Mouse (Mus musculus): ENCODE results near the gene Pick1. TPM values are rescaled to one million over a fixed set of nuclear protein-coding genes. Genes with fewer than 3 reads are reported as not detected.
A peak's percentile ranks its signal among the peaks of the same experiment; 100 is the strongest.

The Pick1 gene
- 10 to 100 TPM in 1 of 2 experiments, 1 to 10 TPM in 1; 6.0 to 10.5 TPM for polyA plus RNA-seq (2017; shearing (Covaris generic))

GRCm38 (mm10) chr15:79229058-79229821 is at the start of gene Pick1, which contains the start of gene Gm49486:
TSS of gene Pick1 (plus strand) at chr15:79229173.
TSS of gene Gm49486 (plus strand) at chr15:79229391.
- ATAC-seq = peak; percentile 87

- no peak for ATAC-seq
Measured at GRCm38 (mm10) chr15:79185213-79185612, 43.8 kb upstream of the Pick1 start.

- ATAC-seq = no peak
Measured at GRCm38 (mm10) chr15:79187819-79188218, 41.2 kb upstream of the Pick1 start.

- ATAC-seq = no peak
Measured at GRCm38 (mm10) chr15:79191426-79191825, 37.5 kb upstream of the Pick1 start.

- no peak for ATAC-seq
Measured at GRCm38 (mm10) chr15:79192450-79192849, 36.5 kb upstream of the Pick1 start.

- no peak for ATAC-seq
Measured at GRCm38 (mm10) chr15:79192885-79193845, 35.8 kb upstream of the Pick1 start.

- no peak for ATAC-seq
Measured at GRCm38 (mm10) chr15:79194048-79194447, 34.9 kb upstream of the Pick1 start.

GRCm38 (mm10) chr15:79194946-79195345 is 34.0 kb upstream of the Pick1 start:
- no peak for ATAC-seq

GRCm38 (mm10) chr15:79195492-79195891 is 33.5 kb upstream of the Pick1 start:
- no peak for ATAC-seq

- ATAC-seq = no peak
Measured at GRCm38 (mm10) chr15:79199390-79199976, 29.5 kb upstream of the Pick1 start.

GRCm38 (mm10) chr15:79201491-79202150 is 27.4 kb upstream of the Pick1 start:
- no peak for ATAC-seq

- no peak for ATAC-seq
Measured at GRCm38 (mm10) chr15:79202575-79202974, 26.4 kb upstream of the Pick1 start.

- no peak for ATAC-seq
Measured at GRCm38 (mm10) chr15:79208211-79208610, 20.8 kb upstream of the Pick1 start.

GRCm38 (mm10) chr15:79208758-79209439 is 20.1 kb upstream of the Pick1 start:
- ATAC-seq = peak; percentile 98

GRCm38 (mm10) chr15:79210357-79210756 is 18.6 kb upstream of the Pick1 start:
- no peak for ATAC-seq

GRCm38 (mm10) chr15:79212750-79213446 is 16.1 kb upstream of the Pick1 start:
- no peak for ATAC-seq

GRCm38 (mm10) chr15:79213591-79213990 is 15.4 kb upstream of the Pick1 start:
- no peak for ATAC-seq

GRCm38 (mm10) chr15:79216191-79216590 is 12.8 kb upstream of the Pick1 start:
- ATAC-seq = no peak

- no peak for ATAC-seq
Measured at GRCm38 (mm10) chr15:79219572-79219971, 9.4 kb upstream of the Pick1 start.

- no peak for ATAC-seq
Measured at GRCm38 (mm10) chr15:79223641-79224040, 5.3 kb upstream of the Pick1 start.

GRCm38 (mm10) chr15:79224685-79225084 is 4.3 kb upstream of the Pick1 start:
- ATAC-seq = peak; percentile 46
